Mouse (Mus musculus) liver, adult 2 months (tissue): ENCODE measurements around the gene E030030I06Rik. TPM values are rescaled to one million over a fixed set of nuclear protein-coding genes. Genes with fewer than 3 reads are reported as not detected.
"Not testable (repeated sequence)": the region's sequence is repeated elsewhere in the genome, so short reads cannot be mapped to it uniquely, and the experiment has no call there.

Experiments
- DNase-seq: peaks from one replicate; pipeline ENCODE4 v3.0.0-alpha.2; 2011; ENCODE audit warnings: low read depth, low spot score; ENCODE audit errors: extremely low read depth
- H3K27ac ChIP-seq: fragments of 200-500 bp; replicated peaks from 2 replicates; pipeline ENCODE4 v1.5.1; 2012; ENCODE audit warnings: low read depth, mild to moderate bottlenecking, control low read depth, inconsistent platforms, low read length; ENCODE audit not compliant: insufficient read depth
- H3K27me3 ChIP-seq: fragments of 200-500 bp; 2 replicates; pipeline ENCODE4 v1.6.1; 2012; ENCODE audit warnings: mild to moderate bottlenecking, moderate library complexity, low read length, inconsistent platforms; ENCODE audit not compliant: control insufficient read depth, insufficient read depth
- H3K36me3 ChIP-seq: fragments of 200-500 bp; 2 replicates; pipeline ENCODE4 v1.6.1; 2012; ENCODE audit warnings: low read length, inconsistent platforms; ENCODE audit not compliant: control insufficient read depth, insufficient read depth
- H3K4me1 ChIP-seq: fragments of 200-500 bp; 2 replicates; pipeline ENCODE4 v1.6.1; 2011; ENCODE audit warnings: low read length; ENCODE audit not compliant: control insufficient read depth, insufficient read depth
- H3K4me3 ChIP-seq: fragments of 200-500 bp; 2 replicates; pipeline ENCODE4 v1.5.1; 2011; ENCODE audit warnings: low read depth, mild to moderate bottlenecking, control low read depth, low read length, moderate library complexity; ENCODE audit not compliant: insufficient read depth
- H3K79me2 ChIP-seq: fragments of 200-500 bp; 2 replicates; pipeline ENCODE4 v1.6.1; 2012; ENCODE audit warnings: inconsistent platforms, mild to moderate bottlenecking, low read length, moderate library complexity; ENCODE audit not compliant: control insufficient read depth, insufficient read depth
- H3K9ac ChIP-seq: fragments of 200-500 bp; 2 replicates; pipeline ENCODE4 v1.6.1; 2012; ENCODE audit warnings: low read depth, mild to moderate bottlenecking, control low read depth, inconsistent platforms, low read length
- CTCF ChIP-seq: fragments of 200-500 bp; IDR thresholded peaks from 2 replicates; pipeline ENCODE4 v1.5.1; 2011; ENCODE audit warnings: low read depth, low read length, control low read depth
- POLR2A ChIP-seq: fragments of 200-500 bp; IDR thresholded peaks from 2 replicates; pipeline ENCODE4 v1.6.1; 2011; ENCODE audit warnings: low read length, control low read depth; ENCODE audit not compliant: insufficient read depth; ENCODE audit errors: extremely low read depth
- WGBS: fragments of 180-500 bp; shearing (Covaris S2); methylation state at CpG from one replicate; pipeline ENCODE4 v1.1.7; 2018; 5-methylcytosine and 5-hydroxymethylcytosine counted together
- polyA plus RNA-seq: library from polyadenylated mRNA; depleted of rRNA; stranded (reverse); fragments of >200 nt; gene quantifications from 2 replicates; pipeline ENCODE4 v1.2.3, GENCODE M21; 2012; rRNA removed
- total RNA-seq: library from RNA; depleted of rRNA; stranded (reverse); fragments of >200 nt; gene quantifications from 2 replicates; pipeline ENCODE4 v1.2.3, GENCODE M21; 2014; rRNA removed

E030030I06Rik gene
- total and polyA plus RNA-seq, 2 experiments = 1.2 to 7.0 TPM

DNA sequence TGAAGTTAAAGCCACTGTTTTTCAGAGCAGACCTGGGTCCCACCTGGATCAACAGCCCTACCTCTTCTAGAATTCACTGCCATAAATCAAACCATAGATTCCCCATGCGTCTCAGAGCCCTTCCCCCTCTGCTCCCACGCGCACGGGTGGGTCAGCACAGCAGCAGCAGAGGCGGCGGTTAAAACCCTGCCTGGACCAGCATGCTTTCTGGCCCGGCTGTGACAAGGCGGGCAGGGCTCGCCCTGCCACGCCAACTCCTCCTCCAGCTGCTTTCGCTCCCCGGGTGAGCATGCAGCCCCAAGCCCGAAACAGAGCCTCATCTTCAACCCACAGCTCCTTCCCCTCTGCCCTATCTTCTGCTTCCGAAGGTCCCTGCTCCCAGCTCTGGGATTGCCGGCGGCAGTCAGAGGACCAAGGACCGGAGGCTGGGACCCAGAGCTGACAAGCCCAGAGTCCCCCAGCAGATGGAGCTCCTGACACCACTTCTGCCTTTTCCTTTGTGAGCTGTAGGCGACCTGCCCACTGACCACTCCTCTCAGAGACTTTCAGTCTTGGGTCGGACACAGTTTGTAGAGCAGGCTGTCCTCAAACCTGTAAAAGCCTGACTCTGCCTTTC is 8.3 kb downstream of the E030030I06Rik start:
- Histone ChIP-seq H3K4me1 (peaks cover 2% of the 10 kb centered on the region; the same call in 1 of the 2 replicates), H3K27ac (no peak overlapping the region), H3K4me3 (peak overlapping the region; percentile 2; the same call in 1 of the 2 replicates), H3K27me3 (no peaks in the 10 kb centered on the region), H3K9ac (no peak overlapping the region), H3K79me2 (no peaks in the 10 kb centered on the region), H3K36me3 (no peaks in the 10 kb centered on the region)
- peak; percentile 47 for DNase-seq
- 4% methylated on average over 19 of the region's 19 CpGs for WGBS
- peak; percentile 82 for TF ChIP-seq CTCF
- TF ChIP-seq POLR2A = no peak

DNA sequence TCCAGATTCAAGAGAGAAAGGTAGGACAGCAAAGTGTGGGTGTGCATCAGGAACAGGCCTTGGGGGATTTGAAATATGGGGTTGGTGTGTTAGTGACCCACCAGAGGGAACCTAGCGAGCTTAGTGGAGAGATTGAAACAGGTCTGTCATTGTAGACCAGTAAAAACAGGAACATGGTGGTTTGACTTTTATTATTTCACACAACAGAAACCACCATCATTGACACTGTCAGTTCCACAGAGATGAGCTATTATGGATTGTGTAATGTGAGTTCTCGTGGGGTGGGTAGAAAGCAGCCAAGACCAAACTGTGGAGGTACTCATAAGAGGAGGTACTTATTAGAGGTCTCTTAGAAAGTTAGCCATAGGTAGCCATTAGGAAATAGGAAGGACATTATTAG is 74.5 kb downstream of the E030030I06Rik start:
- H3K9ac ChIP-seq = no peak overlapping the region
- WGBS = 81% methylated on average over 2 of the region's 2 CpGs
- no peaks in the 10 kb centered on the region for H3K79me2 ChIP-seq
- no peak for TF ChIP-seq POLR2A
- no peak for TF ChIP-seq CTCF
- DNase-seq = no peak
- no peak overlapping the region for H3K27ac ChIP-seq
- no peaks in the 10 kb centered on the region for H3K4me1 ChIP-seq
- H3K27me3 ChIP-seq = no peaks in the 10 kb centered on the region
- H3K36me3 ChIP-seq = no peaks in the 10 kb centered on the region
- H3K4me3 ChIP-seq = no peak overlapping the region

DNA sequence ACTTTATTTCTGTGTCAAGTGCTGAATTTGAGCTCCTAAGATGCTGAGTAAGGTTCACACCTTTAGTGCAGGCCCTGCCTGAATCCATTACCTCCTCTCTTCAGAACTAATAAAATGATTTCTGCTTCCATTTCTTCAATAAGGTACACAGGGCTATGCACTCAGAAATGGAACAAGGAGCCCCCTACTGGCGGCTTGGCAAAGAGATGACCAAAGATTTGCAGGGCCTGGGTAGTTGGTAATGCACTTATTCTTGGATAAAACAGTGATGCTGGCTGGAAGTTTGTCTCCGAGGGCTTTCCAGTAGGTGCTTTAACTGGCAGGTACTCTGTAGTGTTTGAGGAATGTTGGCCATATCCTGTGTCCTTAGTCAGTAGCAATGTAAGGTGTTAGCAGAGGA is 76.3 kb downstream of the E030030I06Rik start:
- no peak overlapping the region for H3K27ac ChIP-seq
- DNase-seq = peak; percentile 28
- H3K4me1 ChIP-seq = no peaks in the 10 kb centered on the region
- no peak overlapping the region for H3K4me3 ChIP-seq
- H3K27me3 ChIP-seq = no peaks in the 10 kb centered on the region
- 64% methylated on average over 2 of the region's 2 CpGs for WGBS
- no peaks in the 10 kb centered on the region for H3K36me3 ChIP-seq
- no peaks in the 10 kb centered on the region for H3K79me2 ChIP-seq
- H3K9ac ChIP-seq = no peak overlapping the region
- TF ChIP-seq POLR2A = no peak
- peak; percentile 42; the same call in 1 of the 2 replicates for TF ChIP-seq CTCF

DNA sequence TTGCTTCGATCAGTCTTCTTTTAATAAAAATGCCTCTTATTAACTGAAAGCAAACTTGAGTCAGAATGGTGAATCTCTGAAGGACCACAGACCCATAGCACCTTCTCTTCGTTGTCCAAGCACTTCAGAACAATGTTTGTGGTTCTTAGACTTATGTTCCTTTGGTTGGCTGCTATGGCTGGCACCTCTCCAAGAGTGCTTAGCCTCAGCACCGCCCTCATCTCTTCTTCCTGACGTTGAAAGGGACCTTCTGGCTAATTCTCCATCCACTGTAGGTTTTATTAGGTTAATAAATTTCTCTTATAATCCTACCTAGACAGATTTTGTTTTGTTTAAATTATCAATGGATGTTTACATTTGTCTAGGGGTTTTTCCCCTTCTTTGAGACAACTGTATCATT is 78.5 kb downstream of the E030030I06Rik start:
- no peaks in the 10 kb centered on the region for H3K79me2 ChIP-seq
- no peaks in the 10 kb centered on the region for H3K4me1 ChIP-seq
- no peak overlapping the region for H3K9ac ChIP-seq
- TF ChIP-seq CTCF = no peak
- no peaks in the 10 kb centered on the region for H3K36me3 ChIP-seq
- WGBS = 65% methylated on average over 4 of the region's 4 CpGs
- no peak for DNase-seq
- H3K4me3 ChIP-seq = no peak overlapping the region
- H3K27me3 ChIP-seq = no peaks in the 10 kb centered on the region
- H3K27ac ChIP-seq = no peak overlapping the region

DNA sequence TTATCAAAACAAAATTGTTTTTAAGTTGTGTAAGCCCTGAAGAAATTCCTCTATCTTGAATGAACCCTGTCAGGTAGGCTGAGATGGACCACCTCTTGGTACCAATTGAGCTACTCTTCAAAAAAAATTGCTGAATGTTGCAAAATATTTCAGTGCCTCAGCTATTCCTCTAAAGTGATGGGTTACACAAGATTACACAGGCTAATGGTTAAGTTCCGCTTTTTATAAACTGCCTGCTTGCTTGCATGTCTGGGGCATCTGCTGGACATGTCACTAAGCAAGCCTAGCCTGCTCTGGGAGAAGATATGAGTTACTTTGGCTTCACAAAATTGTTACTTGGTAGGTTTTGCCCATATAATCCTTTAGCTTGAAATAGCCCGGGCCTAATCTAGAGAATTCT is 78.9 kb downstream of the E030030I06Rik start:
- DNase-seq = peak; percentile 8

DNA sequence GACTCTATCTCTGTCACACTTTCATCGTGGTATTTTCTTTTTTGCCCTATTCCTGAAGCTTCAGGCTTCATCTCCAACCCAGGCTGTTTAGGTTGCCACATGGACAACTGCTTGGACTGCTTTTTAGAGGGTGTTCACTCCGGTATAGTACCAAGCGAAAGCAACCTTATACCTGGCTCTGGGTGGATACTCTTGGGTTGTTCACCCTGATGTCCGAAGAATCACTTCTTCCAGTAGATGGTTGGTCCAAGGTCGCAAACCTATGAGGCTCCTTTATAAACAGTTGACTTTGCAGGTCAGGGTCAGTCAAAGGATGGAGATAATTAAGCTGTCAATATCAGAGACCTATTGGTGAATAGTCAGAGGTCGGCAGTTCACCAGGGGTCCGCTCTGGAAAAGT is 81.1 kb downstream of the E030030I06Rik start, which contains the start of gene 4930444G20Rik:
Gene 4930444G20Rik (minus strand): TSS at position 101 of the 400 bp plus-strand sequence.
- not testable (repeated sequence) for H3K4me3 ChIP-seq, H3K9ac ChIP-seq, H3K36me3 ChIP-seq, H3K4me1 ChIP-seq, DNase-seq, H3K79me2 ChIP-seq, H3K27ac ChIP-seq, H3K27me3 ChIP-seq
- 92% methylated on average over 7 of the region's 7 CpGs for WGBS

More for the DNA sequence above, 78.9 kb downstream of the E030030I06Rik start:
- TF ChIP-seq CTCF (no peak), POLR2A (no peak)
- no peaks in the 10 kb centered on the region for H3K4me1 ChIP-seq
- H3K79me2 ChIP-seq = no peaks in the 10 kb centered on the region
- no peak overlapping the region for H3K4me3 ChIP-seq
- WGBS = 94% methylated on average over 2 of the region's 2 CpGs
- H3K27me3 ChIP-seq = no peaks in the 10 kb centered on the region
- H3K9ac ChIP-seq = no peak overlapping the region
- no peaks in the 10 kb centered on the region for H3K36me3 ChIP-seq
- H3K27ac ChIP-seq = no peak overlapping the region

Other genes with a start within 250 kb of the E030030I06Rik start
- not detected in 2 replicates for gene 4930444G20Rik, start 81.2 kb downstream of the E030030I06Rik start, total RNA-seq
- gene 4930444G20Rik, start 81.2 kb downstream of the E030030I06Rik start, polyA plus RNA-seq = not detected in 2 replicates
- 4.6 and 6.5 TPM in 2 replicates for gene Raet1e, start 9.3 kb upstream of the E030030I06Rik start, total RNA-seq
- gene Raet1e, start 9.3 kb upstream of the E030030I06Rik start, polyA plus RNA-seq = 2.4 and 4.5 TPM in 2 replicates
- 0.09 TPM in 1 of 2 replicates, not detected in the other for gene H60b, start 9.3 kb upstream of the E030030I06Rik start, total RNA-seq
- not detected in 2 replicates for gene H60b, start 9.3 kb upstream of the E030030I06Rik start, polyA plus RNA-seq
- gene Raet1d, start 211.3 kb upstream of the E030030I06Rik start, total RNA-seq = 13.0 and 18.3 TPM in 2 replicates
- 9.1 and 17.7 TPM in 2 replicates for gene Raet1d, start 211.3 kb upstream of the E030030I06Rik start, polyA plus RNA-seq